Mouse (Mus musculus) left cerebral cortex, adult 2 months (tissue): ENCODE measurements around the gene Pip4k2b. TPM values are rescaled to one million over a fixed set of nuclear protein-coding genes. Genes with fewer than 3 reads are reported as not detected.
"Not testable (repeated sequence)": the region's sequence is repeated elsewhere in the genome, so short reads cannot be mapped to it uniquely, and the experiment has no call there.

Experiments
- DNase-seq, 2 experiments: peaks; one replicate each; pipeline ENCODE4 v3.0.0; 2021 to 2022; ENCODE audit warnings: low spot score in 2 of 2, mixed read lengths in 1 of 2; ENCODE audit errors: extremely low spot score in 1 of 2
- H3K27ac ChIP-seq: fragments of 200-600 bp; 2 replicates; pipeline ENCODE4 v1.8.1; 2022
- H3K4me3 ChIP-seq: fragments of 200-600 bp; 2 replicates; pipeline ENCODE4 v1.8.1; 2022
- CTCF ChIP-seq: fragments of 200-600 bp; IDR thresholded peaks from 2 replicates; pipeline ENCODE4 v1.8.1; 2022; ENCODE audit warnings: antibody characterized with exemption, mild to moderate bottlenecking, moderate library complexity
- intact Hi-C: fragments of 180-260 bp; cut with DNase I; formaldehyde crosslinking; loops from one replicate; pipeline ENCODE4 v1.15.1; 2025
- long read RNA-seq, 2 experiments: library from polyadenylated mRNA; stranded (forward); transcript quantifications; one replicate each; pipeline ENCODE4 v2.0.0; 2021; ENCODE audit warnings: borderline mapping rate in 2 of 2
- total RNA-seq, 2 experiments: library from RNA; stranded (reverse); gene quantifications; 2 replicates each; pipeline ENCODE4 v1.2.3; 2021

The Pip4k2b gene
- 100 to 1,000 TPM; 114 to 117 TPM for total RNA-seq
- long read RNA-seq, experiment 1, partial matches to known transcripts: 0 of 5 reads
- long read RNA-seq, experiment 1, other reads (novel, unspliced or antisense): 5 of 5 reads
- long read RNA-seq, experiment 2, partial matches to known transcripts: 0 of 10 reads
- long read RNA-seq, experiment 2, other reads (novel, unspliced or antisense): 10 of 10 reads

GRCm38 (mm10) chr11:97744063-97744717 is at the start of gene Pip4k2b:
TSS of gene Pip4k2b (minus strand) at chr11:97744704.
- peak within 1 kb of the TSS; percentile 99 for H3K27ac ChIP-seq
- intact Hi-C loops: loop anchor here (2.0 to 5.0 kb wide), 3 partner anchors 29 to 112 kb away; partner anchors contain the start of gene Psmb3
- DNase-seq: no peak

DNA sequence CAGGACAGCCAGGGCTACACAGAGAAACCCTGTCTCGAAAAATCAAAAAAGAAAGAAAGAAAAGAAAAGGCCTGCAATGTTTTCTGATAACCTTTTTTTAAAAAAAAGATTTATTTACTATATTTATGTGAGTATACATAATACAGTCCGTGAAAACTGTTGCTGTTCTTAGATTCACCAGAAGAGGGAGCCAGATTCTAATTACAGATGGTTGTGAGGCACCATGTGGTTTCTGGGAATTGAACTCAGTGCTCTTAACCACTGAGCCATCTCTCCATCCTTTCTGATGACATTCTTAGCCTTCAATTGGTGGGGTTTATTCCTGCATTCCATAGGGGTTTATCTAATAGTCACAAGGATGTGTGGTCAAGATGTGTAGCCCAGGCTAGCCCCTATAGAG is 48.7 kb upstream of the Pip4k2b start:
- intact Hi-C loops: loop anchor here (1.0 kb wide), 1 partner anchor 90 kb away; no protein-coding TSS in a partner anchor

More at GRCm38 (mm10) chr11:97744063-97744717, at the start of gene Pip4k2b:
- H3K4me3 ChIP-seq: peak within 1 kb of the TSS; percentile 97
- no peak for TF ChIP-seq CTCF

DNA sequence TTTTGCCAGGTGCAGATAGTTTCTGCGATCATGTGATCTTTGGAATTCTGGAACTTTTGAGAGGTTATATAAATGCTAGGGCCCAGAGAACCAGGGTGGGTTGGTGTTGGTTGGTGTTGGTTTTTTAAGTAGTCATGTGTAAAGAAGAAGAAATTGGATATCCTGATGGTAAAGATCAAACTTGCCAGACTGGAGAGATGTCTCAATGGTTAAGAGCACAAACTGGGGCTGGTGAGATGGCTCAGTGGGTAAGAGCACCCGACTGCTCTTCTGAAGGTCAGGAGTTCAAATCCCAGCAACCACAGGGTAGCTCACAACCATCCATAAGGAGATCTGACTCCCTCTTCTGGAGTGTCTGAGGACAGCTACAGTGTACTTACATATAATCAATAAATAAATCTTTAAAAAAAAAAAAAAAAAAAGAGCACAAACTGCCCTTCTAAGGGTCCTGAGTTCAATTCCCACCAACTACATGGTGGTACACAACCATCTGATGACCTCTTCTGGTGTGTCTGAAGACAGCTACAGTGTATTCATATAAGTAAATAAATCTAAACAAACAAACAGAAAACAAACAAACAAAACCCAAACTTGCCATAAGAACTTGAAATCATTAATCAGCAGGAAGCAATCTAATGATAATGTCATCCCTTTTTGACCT is 46.4 kb upstream of the Pip4k2b start:
- intact Hi-C loops, DNase-seq, H3K27ac ChIP-seq, H3K4me3 ChIP-seq: not testable (repeated sequence)

More for the DNA sequence above, 48.7 kb upstream of the Pip4k2b start:
- H3K27ac ChIP-seq: no peak overlapping the region
- H3K4me3 ChIP-seq: no peak overlapping the region
- TF ChIP-seq CTCF: peak; percentile 76
- no peak for DNase-seq

DNA sequence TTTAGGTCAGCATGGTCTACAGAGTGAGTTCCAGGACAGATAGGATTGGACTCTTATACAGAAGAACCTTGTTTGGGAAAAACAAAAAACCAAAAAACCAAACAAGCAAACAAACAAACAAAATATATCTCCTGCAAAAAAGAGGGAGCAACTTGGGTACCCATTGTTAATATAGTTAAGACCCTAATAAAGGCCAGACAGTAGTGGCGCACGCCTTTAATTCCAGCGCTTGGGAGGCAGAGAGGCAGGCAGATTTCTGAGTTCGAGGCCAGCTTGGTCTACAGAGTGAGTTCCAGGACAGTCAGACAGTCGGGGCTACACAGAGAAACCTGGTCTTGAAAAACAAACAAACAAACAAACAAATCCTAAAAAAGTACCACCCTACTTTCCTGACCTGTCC is 45.2 kb upstream of the Pip4k2b start:
- no peak overlapping the region for H3K27ac ChIP-seq
- DNase-seq: no peak
- H3K4me3 ChIP-seq: no peak overlapping the region
- intact Hi-C loops: no loop called here
- TF ChIP-seq CTCF: no peak

- no peak for TF ChIP-seq CTCF
- Histone ChIP-seq H3K4me3 (no peak overlapping the region), H3K27ac (no peak overlapping the region)
- intact Hi-C loops: no loop called here
- DNase-seq: no peak
Observed at GRCm38 (mm10) chr11:97787961-97788360, 43.5 kb upstream of the Pip4k2b start.

- TF ChIP-seq CTCF: no peak
- intact Hi-C loops: loop anchor here (1.0 kb wide), 1 partner anchor 16 kb away; the partner anchor contains the start of gene Cwc25
- H3K4me3 ChIP-seq: peak overlapping the region; percentile 71
- no peak for DNase-seq
- H3K27ac ChIP-seq: peak overlapping the region; percentile 95
Observed at GRCm38 (mm10) chr11:97782564-97782895, 38.0 kb upstream of the Pip4k2b start.

- Histone ChIP-seq H3K4me3 (peak within 1 kb of the TSS; percentile 71), H3K27ac (peak within 1 kb of the TSS; percentile 95)
- no peak for TF ChIP-seq CTCF
- peak; percentile 100 for DNase-seq
- intact Hi-C loops: loop anchor here (1.0 kb wide), 1 partner anchor 16 kb away; the partner anchor contains the start of gene Cwc25
Observed at GRCm38 (mm10) chr11:97781832-97782563, 37.5 kb upstream of the Pip4k2b start, which contains the start of gene Rpl23. TSS of gene Rpl23 (minus strand) at chr11:97782437.

GRCm38 (mm10) chr11:97781478-97781831 is 37.0 kb upstream of the Pip4k2b start:
- no peak for TF ChIP-seq CTCF
- peak overlapping the region; percentile 71 for H3K4me3 ChIP-seq
- no peak for DNase-seq
- H3K27ac ChIP-seq: peak overlapping the region; percentile 95
- intact Hi-C loops: no loop called here

GRCm38 (mm10) chr11:97779968-97780701 is 35.6 kb upstream of the Pip4k2b start:
- Histone ChIP-seq H3K27ac (no peak overlapping the region), H3K4me3 (no peak overlapping the region)
- TF ChIP-seq CTCF: no peak
- intact Hi-C loops: no loop called here
- no peak for DNase-seq

DNA sequence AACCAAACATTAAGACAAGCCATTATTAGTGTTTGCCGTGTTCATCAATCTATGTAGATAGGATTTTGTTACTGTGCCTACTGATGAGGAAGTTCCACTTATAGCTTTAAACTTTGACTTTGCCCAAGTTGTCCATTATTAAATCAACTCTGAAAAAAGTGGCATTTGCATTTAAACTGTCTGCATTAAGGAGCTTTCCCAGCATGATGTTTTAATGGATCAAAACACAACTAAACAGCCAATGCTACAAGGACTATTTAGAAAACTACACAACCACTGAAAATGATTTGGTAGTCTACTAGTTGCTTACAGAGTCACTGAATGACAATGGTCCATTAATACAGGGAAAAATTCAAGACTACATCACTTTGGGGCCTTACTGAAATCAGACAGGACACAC is 34.4 kb upstream of the Pip4k2b start:
- no peak for TF ChIP-seq CTCF
- no peak for DNase-seq
- Histone ChIP-seq H3K4me3 (no peak overlapping the region), H3K27ac (no peak overlapping the region)
- intact Hi-C loops: no loop called here

DNA sequence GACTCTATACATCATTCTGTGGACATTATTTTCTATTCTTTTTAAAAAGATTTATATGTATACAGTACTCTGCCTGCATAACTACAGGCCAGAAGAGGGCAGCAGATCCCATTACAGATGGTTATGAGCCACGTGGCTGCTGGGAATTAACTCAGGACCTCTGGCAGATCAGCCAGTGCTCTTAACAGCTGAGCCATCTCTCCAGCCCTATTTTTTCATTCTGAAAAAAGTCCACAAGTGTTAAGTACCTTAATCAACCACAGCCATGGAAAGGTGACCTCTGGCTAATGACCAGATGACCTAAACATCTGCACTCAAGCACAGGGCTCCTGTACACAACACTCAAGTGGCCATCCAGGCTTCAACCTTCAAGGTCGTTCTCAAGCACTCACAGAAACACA is 32.6 kb upstream of the Pip4k2b start:
- H3K4me3 ChIP-seq: no peak overlapping the region
- peak; percentile 51 for TF ChIP-seq CTCF
- no peak for DNase-seq
- intact Hi-C loops: no loop called here
- no peak overlapping the region for H3K27ac ChIP-seq
